Mouse (Mus musculus): ENCODE measurements around the gene Antxrl. TPM values are rescaled to one million over a fixed set of nuclear protein-coding genes. Genes with fewer than 3 reads are reported as not detected.

Antxrl gene
- polyA plus RNA-seq, 1 experiment from 2014 or later, result not detected

GRCm38 (mm10) chr14:34050101-34050779 lies 2.3 kb upstream of the Antxrl start:
- Histone ChIP-seq H3K27me3 (replicated peaks; ENCODE audit: control insufficient read depth, insufficient read depth, low read length) (no peaks in the 10 kb centered on the region), H3K36me3 (ENCODE audit: control insufficient read depth, insufficient read depth, low read length) (no peaks in the 10 kb centered on the region), H3K27ac (ENCODE audit: low read depth, low read length) (no peak overlapping the region), H3K9ac (ENCODE audit: low read depth, low read length) (no peak overlapping the region), H3K4me2 (no peak overlapping the region), H3K4me1 (replicated peaks; ENCODE audit: control insufficient read depth, insufficient read depth, low read length) (no peaks in the 10 kb centered on the region), H3K9me3 (ENCODE audit: control insufficient read depth, low read length) (no peaks in the 10 kb centered on the region), H3K4me3 (ENCODE audit: low read depth, low read length) (no peak overlapping the region)
- ATAC-seq (replicated peaks; ENCODE audit: low FRiP score) (no peak), DNase-seq (ENCODE audit: low spot score) (no peak)
- WGBS, result 64% methylated on average over 5 of the region's 5 CpGs

GRCm38 (mm10) chr14:34071665-34072064 lies 19.2 kb downstream of the Antxrl start:
- no peaks in the 10 kb centered on the region for H3K4me1 ChIP-seq (replicated peaks; ENCODE audit: control insufficient read depth, insufficient read depth, low read length)
- no peaks in the 10 kb centered on the region for H3K27me3 ChIP-seq (replicated peaks; ENCODE audit: control insufficient read depth, insufficient read depth, low read length)
- no peak overlapping the region for H3K9ac ChIP-seq (ENCODE audit: low read depth, low read length)
- no peaks in the 10 kb centered on the region for H3K36me3 ChIP-seq (ENCODE audit: control insufficient read depth, insufficient read depth, low read length)
- H3K4me2 ChIP-seq, result no peak overlapping the region
- 61% methylated on average over 6 of the region's 6 CpGs for WGBS
- ATAC-seq (replicated peaks; ENCODE audit: low FRiP score) (no peak), DNase-seq (ENCODE audit: low spot score) (no peak)
- no peak overlapping the region for H3K4me3 ChIP-seq (ENCODE audit: low read depth, low read length)
- H3K27ac ChIP-seq (ENCODE audit: low read depth, low read length), result no peak overlapping the region
- no peaks in the 10 kb centered on the region for H3K9me3 ChIP-seq (ENCODE audit: control insufficient read depth, low read length)

GRCm38 (mm10) chr14:34075346-34075745 lies 22.8 kb downstream of the Antxrl start:
- 54% methylated on average over 4 of the region's 4 CpGs for WGBS
- no peaks in the 10 kb centered on the region for H3K9me3 ChIP-seq (ENCODE audit: control insufficient read depth, low read length)
- no peak overlapping the region for H3K4me3 ChIP-seq (ENCODE audit: low read depth, low read length)
- DNase-seq (ENCODE audit: low spot score) (no peak), ATAC-seq (replicated peaks; ENCODE audit: low FRiP score) (no peak)
- H3K4me2 ChIP-seq, result no peak overlapping the region
- H3K9ac ChIP-seq (ENCODE audit: low read depth, low read length), result no peak overlapping the region
- H3K36me3 ChIP-seq (ENCODE audit: control insufficient read depth, insufficient read depth, low read length), result no peaks in the 10 kb centered on the region
- no peak overlapping the region for H3K27ac ChIP-seq (ENCODE audit: low read depth, low read length)
- no peaks in the 10 kb centered on the region for H3K27me3 ChIP-seq (replicated peaks; ENCODE audit: control insufficient read depth, insufficient read depth, low read length)
- H3K4me1 ChIP-seq (replicated peaks; ENCODE audit: control insufficient read depth, insufficient read depth, low read length), result no peaks in the 10 kb centered on the region

GRCm38 (mm10) chr14:34077222-34077621 lies 24.7 kb downstream of the Antxrl start:
- no peak for DNase-seq (ENCODE audit: low spot score)
- Histone ChIP-seq H3K36me3 (ENCODE audit: control insufficient read depth, insufficient read depth, low read length) (no peaks in the 10 kb centered on the region), H3K9me3 (ENCODE audit: control insufficient read depth, low read length) (no peaks in the 10 kb centered on the region), H3K9ac (ENCODE audit: low read depth, low read length) (no peak overlapping the region), H3K27ac (ENCODE audit: low read depth, low read length) (no peak overlapping the region), H3K4me1 (replicated peaks; ENCODE audit: control insufficient read depth, insufficient read depth, low read length) (no peaks in the 10 kb centered on the region), H3K27me3 (replicated peaks; ENCODE audit: control insufficient read depth, insufficient read depth, low read length) (no peaks in the 10 kb centered on the region), H3K4me2 (no peak overlapping the region), H3K4me3 (ENCODE audit: low read depth, low read length) (no peak overlapping the region)
- 60% methylated on average over 5 of the region's 5 CpGs for WGBS
- ATAC-seq (replicated peaks; ENCODE audit: low FRiP score), result no peak

- no peak overlapping the region for H3K4me2 ChIP-seq
- no peaks in the 10 kb centered on the region for H3K27me3 ChIP-seq (replicated peaks; ENCODE audit: control insufficient read depth, insufficient read depth, low read length)
- H3K9ac ChIP-seq (ENCODE audit: low read depth, low read length), result no peak overlapping the region
- 61% methylated on average over 4 of the region's 4 CpGs for WGBS
- no peaks in the 10 kb centered on the region for H3K36me3 ChIP-seq (ENCODE audit: control insufficient read depth, insufficient read depth, low read length)
- ATAC-seq (replicated peaks; ENCODE audit: low FRiP score), result no peak
- DNase-seq (ENCODE audit: low spot score), result no peak
- no peak overlapping the region for H3K27ac ChIP-seq (ENCODE audit: low read depth, low read length)
- H3K4me3 ChIP-seq (ENCODE audit: low read depth, low read length), result no peak overlapping the region
- no peaks in the 10 kb centered on the region for H3K4me1 ChIP-seq (replicated peaks; ENCODE audit: control insufficient read depth, insufficient read depth, low read length)
- H3K9me3 ChIP-seq (ENCODE audit: control insufficient read depth, low read length), result no peaks in the 10 kb centered on the region
These were observed 25.8 kb downstream of the Antxrl start for GRCm38 (mm10) chr14:34078293-34078692.

- Histone ChIP-seq H3K27ac (ENCODE audit: low read depth, low read length) (no peak overlapping the region), H3K4me1 (replicated peaks; ENCODE audit: control insufficient read depth, insufficient read depth, low read length) (no peaks in the 10 kb centered on the region), H3K4me2 (no peak overlapping the region), H3K9ac (ENCODE audit: low read depth, low read length) (no peak overlapping the region), H3K27me3 (replicated peaks; ENCODE audit: control insufficient read depth, insufficient read depth, low read length) (no peaks in the 10 kb centered on the region), H3K9me3 (ENCODE audit: control insufficient read depth, low read length) (no peaks in the 10 kb centered on the region), H3K36me3 (ENCODE audit: control insufficient read depth, insufficient read depth, low read length) (no peaks in the 10 kb centered on the region), H3K4me3 (ENCODE audit: low read depth, low read length) (no peak overlapping the region)
- DNase-seq (ENCODE audit: low spot score) (peak; percentile 68), ATAC-seq (replicated peaks; ENCODE audit: low FRiP score) (peak; percentile 41; the same call in 1 of the 2 replicates)
- WGBS, result 11% methylated on average over 11 of the region's 11 CpGs
These were observed 28.0 kb downstream of the Antxrl start for GRCm38 (mm10) chr14:34080321-34080997.

GRCm38 (mm10) chr14:34085731-34086130 lies 33.2 kb downstream of the Antxrl start, which contains the start of gene Anxa8:
Gene Anxa8 (plus strand): TSS chr14:34085981.
- Histone ChIP-seq H3K4me3 (ENCODE audit: low read depth, low read length) (no peak within 1 kb of the TSS), H3K27ac (ENCODE audit: low read depth, low read length) (no peak within 1 kb of the TSS)

GRCm38 (mm10) chr14:34086806-34087205 lies 34.3 kb downstream of the Antxrl start:
- Histone ChIP-seq H3K27me3 (replicated peaks; ENCODE audit: control insufficient read depth, insufficient read depth, low read length) (no peaks in the 10 kb centered on the region), H3K4me2 (no peak overlapping the region), H3K9me3 (ENCODE audit: control insufficient read depth, low read length) (no peaks in the 10 kb centered on the region), H3K9ac (ENCODE audit: low read depth, low read length) (no peak overlapping the region), H3K4me1 (replicated peaks; ENCODE audit: control insufficient read depth, insufficient read depth, low read length) (no peaks in the 10 kb centered on the region), H3K36me3 (ENCODE audit: control insufficient read depth, insufficient read depth, low read length) (no peaks in the 10 kb centered on the region), H3K27ac (ENCODE audit: low read depth, low read length) (no peak overlapping the region), H3K4me3 (ENCODE audit: low read depth, low read length) (no peak overlapping the region)
- ATAC-seq (replicated peaks; ENCODE audit: low FRiP score) (no peak), DNase-seq (ENCODE audit: low spot score) (no peak)
- WGBS, result 58% methylated on average over 4 of the region's 4 CpGs

More at GRCm38 (mm10) chr14:34085731-34086130, 33.2 kb downstream of the Antxrl start, which contains the start of gene Anxa8:
- Histone ChIP-seq H3K4me1 (replicated peaks; ENCODE audit: control insufficient read depth, insufficient read depth, low read length) (no peaks in the 10 kb centered on the region), H3K36me3 (ENCODE audit: control insufficient read depth, insufficient read depth, low read length) (no peaks in the 10 kb centered on the region), H3K4me2 (no peak within 1 kb of the TSS), H3K9me3 (ENCODE audit: control insufficient read depth, low read length) (no peaks in the 10 kb centered on the region), H3K9ac (ENCODE audit: low read depth, low read length) (no peak within 1 kb of the TSS), H3K27me3 (replicated peaks; ENCODE audit: control insufficient read depth, insufficient read depth, low read length) (no peaks in the 10 kb centered on the region)
- DNase-seq (ENCODE audit: low spot score) (no peak), ATAC-seq (replicated peaks; ENCODE audit: low FRiP score) (no peak)
- 34% methylated on average over 4 of the region's 4 CpGs for WGBS

Measured in liver, embryonic 11.5 days (tissue).